Mouse (Mus musculus): ENCODE measurements around the gene Echdc3. TPM values are rescaled to one million over a fixed set of nuclear protein-coding genes. Genes with fewer than 3 reads are reported as not detected.

Gene Echdc3
- polyA plus RNA-seq, 1 experiment: 1.0 TPM

- Histone ChIP-seq H3K27ac (ENCODE audit: insufficient read depth, low read depth, low read length) (no peak overlapping the region), H3K4me3 (ENCODE audit: low read depth, low read length) (no peak overlapping the region), H3K36me3 (ENCODE audit: control insufficient read depth, insufficient read depth, low read length) (no peaks in the 10 kb centered on the region), H3K27me3 (ENCODE audit: control insufficient read depth, insufficient read depth, low read length) (no peaks in the 10 kb centered on the region), H3K4me1 (ENCODE audit: control insufficient read depth, insufficient read depth, insufficient read length, low read length) (peaks cover 5% of the 10 kb centered on the region; the same call in 1 of the 2 replicates)
- 37% methylated on average over 2 of the region's 2 CpGs for WGBS
- no peak for TF ChIP-seq POLR2A (IDR thresholded peaks at IDR 0.05; ENCODE audit: low read depth, low read length)
- TF ChIP-seq CTCF (IDR thresholded peaks at IDR 0.05; ENCODE audit: extremely low read depth, insufficient read length, insufficient replicate concordance, low read depth, low read length): no peak
Measured at GRCm38 (mm10) chr2:6238679-6239078, 25.8 kb upstream of the Echdc3 start.

DNA sequence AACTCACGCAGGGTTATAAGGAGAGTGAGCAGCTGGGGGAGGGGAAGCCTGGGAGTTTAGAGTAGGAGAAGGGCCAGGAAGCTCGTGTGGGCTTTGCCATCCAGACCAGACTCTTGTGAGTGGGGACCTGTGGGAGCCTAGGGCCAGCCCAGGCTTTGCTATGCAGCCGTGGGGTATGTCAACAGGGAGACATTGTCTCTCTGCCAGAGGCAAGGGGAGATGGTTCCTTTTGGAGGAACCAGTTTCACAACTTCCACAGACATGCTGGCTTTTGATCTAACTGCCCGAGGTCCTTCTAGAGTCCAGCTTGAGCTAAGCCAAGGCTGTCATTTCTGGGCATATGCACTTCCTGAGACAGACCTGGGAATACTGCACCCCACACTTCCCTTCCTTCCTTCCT is 25.4 kb upstream of the Echdc3 start:
- Histone ChIP-seq H3K4me3 (ENCODE audit: low read depth, low read length) (no peak overlapping the region), H3K36me3 (ENCODE audit: control insufficient read depth, insufficient read depth, low read length) (no peaks in the 10 kb centered on the region), H3K27ac (ENCODE audit: insufficient read depth, low read depth, low read length) (no peak overlapping the region), H3K4me1 (ENCODE audit: control insufficient read depth, insufficient read depth, insufficient read length, low read length) (peaks cover 5% of the 10 kb centered on the region; the same call in 1 of the 2 replicates), H3K27me3 (ENCODE audit: control insufficient read depth, insufficient read depth, low read length) (no peaks in the 10 kb centered on the region)
- TF ChIP-seq CTCF (IDR thresholded peaks at IDR 0.05; ENCODE audit: extremely low read depth, insufficient read length, insufficient replicate concordance, low read depth, low read length) (no peak), POLR2A (IDR thresholded peaks at IDR 0.05; ENCODE audit: low read depth, low read length) (no peak)
- WGBS: 19% methylated on average over 4 of the region's 4 CpGs

GRCm38 (mm10) chr2:6233353-6233752 is 20.5 kb upstream of the Echdc3 start:
- Histone ChIP-seq H3K27me3 (ENCODE audit: control insufficient read depth, insufficient read depth, low read length) (no peaks in the 10 kb centered on the region), H3K36me3 (ENCODE audit: control insufficient read depth, insufficient read depth, low read length) (no peaks in the 10 kb centered on the region), H3K4me3 (ENCODE audit: low read depth, low read length) (no peak overlapping the region), H3K4me1 (ENCODE audit: control insufficient read depth, insufficient read depth, insufficient read length, low read length) (peaks cover 3% of the 10 kb centered on the region; the same call in 1 of the 2 replicates), H3K27ac (ENCODE audit: insufficient read depth, low read depth, low read length) (no peak overlapping the region)
- WGBS: 63% methylated on average over 6 of the region's 6 CpGs
- TF ChIP-seq POLR2A (IDR thresholded peaks at IDR 0.05; ENCODE audit: low read depth, low read length) (no peak), CTCF (IDR thresholded peaks at IDR 0.05; ENCODE audit: extremely low read depth, insufficient read length, insufficient replicate concordance, low read depth, low read length) (no peak)

DNA sequence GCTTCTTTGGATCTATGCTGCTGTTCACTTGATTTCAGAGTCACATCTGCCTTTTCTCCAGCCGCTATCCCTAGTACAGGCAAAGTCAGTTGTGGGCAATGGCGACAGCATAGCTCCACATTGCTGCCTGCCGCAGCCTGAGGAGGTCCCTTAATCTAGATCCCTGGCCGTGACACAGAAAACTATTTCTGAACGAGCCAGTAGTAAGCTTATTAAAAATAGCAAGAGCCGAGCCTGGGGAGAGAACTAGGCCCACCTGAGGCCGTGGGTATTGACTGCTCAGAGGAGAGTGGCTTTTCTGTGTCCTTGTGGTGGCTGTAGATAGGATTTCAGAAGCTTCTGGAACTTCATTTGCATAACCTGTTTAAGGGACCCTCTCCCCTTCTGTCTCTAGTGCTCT is 19.9 kb upstream of the Echdc3 start:
- 89% methylated on average over 7 of the region's 7 CpGs for WGBS

DNA sequence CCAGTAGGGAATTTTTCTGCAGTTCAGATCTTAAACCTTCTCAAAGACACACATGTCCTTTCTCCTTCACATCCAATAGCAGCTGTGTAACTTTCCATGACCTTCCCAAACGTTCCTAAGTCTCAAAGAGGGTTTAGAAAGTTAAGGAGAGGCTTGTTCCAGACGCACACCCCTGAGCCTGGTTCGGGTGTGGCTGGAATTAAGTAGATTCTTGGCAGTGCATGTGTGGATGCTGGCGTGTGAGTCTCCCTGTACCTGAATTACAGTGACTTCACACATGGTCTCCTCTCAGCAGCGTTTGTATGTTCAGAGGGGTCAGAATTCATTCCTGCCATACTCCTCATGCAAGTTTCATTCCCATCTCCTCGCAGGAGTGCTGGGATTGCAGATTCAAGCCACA is 18.0 kb upstream of the Echdc3 start:
- no peaks in the 10 kb centered on the region for H3K27me3 ChIP-seq (ENCODE audit: control insufficient read depth, insufficient read depth, low read length)
- no peak for TF ChIP-seq CTCF (IDR thresholded peaks at IDR 0.05; ENCODE audit: extremely low read depth, insufficient read length, insufficient replicate concordance, low read depth, low read length)
- no peak for TF ChIP-seq POLR2A (IDR thresholded peaks at IDR 0.05; ENCODE audit: low read depth, low read length)
- no peak overlapping the region for H3K27ac ChIP-seq (ENCODE audit: insufficient read depth, low read depth, low read length)
- WGBS: 51% methylated on average over 6 of the region's 6 CpGs
- H3K4me3 ChIP-seq (ENCODE audit: low read depth, low read length): no peak overlapping the region
- H3K4me1 ChIP-seq (ENCODE audit: control insufficient read depth, insufficient read depth, insufficient read length, low read length): no peaks in the 10 kb centered on the region
- no peaks in the 10 kb centered on the region for H3K36me3 ChIP-seq (ENCODE audit: control insufficient read depth, insufficient read depth, low read length)

More for the DNA sequence above, 19.9 kb upstream of the Echdc3 start:
- no peak overlapping the region for H3K4me3 ChIP-seq (ENCODE audit: low read depth, low read length)
- TF ChIP-seq CTCF (IDR thresholded peaks at IDR 0.05; ENCODE audit: extremely low read depth, insufficient read length, insufficient replicate concordance, low read depth, low read length): no peak
- TF ChIP-seq POLR2A (IDR thresholded peaks at IDR 0.05; ENCODE audit: low read depth, low read length): no peak
- no peaks in the 10 kb centered on the region for H3K4me1 ChIP-seq (ENCODE audit: control insufficient read depth, insufficient read depth, insufficient read length, low read length)
- no peaks in the 10 kb centered on the region for H3K36me3 ChIP-seq (ENCODE audit: control insufficient read depth, insufficient read depth, low read length)
- no peaks in the 10 kb centered on the region for H3K27me3 ChIP-seq (ENCODE audit: control insufficient read depth, insufficient read depth, low read length)
- no peak overlapping the region for H3K27ac ChIP-seq (ENCODE audit: insufficient read depth, low read depth, low read length)

- WGBS: 79% methylated on average over 5 of the region's 5 CpGs
- Histone ChIP-seq H3K27ac (ENCODE audit: insufficient read depth, low read depth, low read length) (no peak overlapping the region), H3K4me3 (ENCODE audit: low read depth, low read length) (no peak overlapping the region), H3K27me3 (ENCODE audit: control insufficient read depth, insufficient read depth, low read length) (no peaks in the 10 kb centered on the region), H3K4me1 (ENCODE audit: control insufficient read depth, insufficient read depth, insufficient read length, low read length) (no peaks in the 10 kb centered on the region), H3K36me3 (ENCODE audit: control insufficient read depth, insufficient read depth, low read length) (no peaks in the 10 kb centered on the region)
- TF ChIP-seq CTCF (IDR thresholded peaks at IDR 0.05; ENCODE audit: extremely low read depth, insufficient read length, insufficient replicate concordance, low read depth, low read length) (no peak), POLR2A (IDR thresholded peaks at IDR 0.05; ENCODE audit: low read depth, low read length) (no peak)
Measured at GRCm38 (mm10) chr2:6229597-6230290, 16.9 kb upstream of the Echdc3 start.

- WGBS: 87% methylated on average over 7 of the region's 7 CpGs
- Histone ChIP-seq H3K4me3 (ENCODE audit: low read depth, low read length) (no peak overlapping the region), H3K4me1 (ENCODE audit: control insufficient read depth, insufficient read depth, insufficient read length, low read length) (no peaks in the 10 kb centered on the region), H3K27ac (ENCODE audit: insufficient read depth, low read depth, low read length) (no peak overlapping the region), H3K27me3 (ENCODE audit: control insufficient read depth, insufficient read depth, low read length) (no peaks in the 10 kb centered on the region), H3K36me3 (ENCODE audit: control insufficient read depth, insufficient read depth, low read length) (no peaks in the 10 kb centered on the region)
- TF ChIP-seq POLR2A (IDR thresholded peaks at IDR 0.05; ENCODE audit: low read depth, low read length) (no peak), CTCF (IDR thresholded peaks at IDR 0.05; ENCODE audit: extremely low read depth, insufficient read length, insufficient replicate concordance, low read depth, low read length) (no peak)
Measured at GRCm38 (mm10) chr2:6227059-6227445, 14.2 kb upstream of the Echdc3 start.

Measured in small intestine, adult 2 months (tissue).